Mouse (Mus musculus) central nervous system, embryonic 11.5 days (tissue): ENCODE data around the gene Zfp992. TPM values are rescaled to one million over a fixed set of nuclear protein-coding genes. Genes with fewer than 3 reads are reported as not detected.

Experiments used
- polyA plus RNA-seq: library from polyadenylated mRNA; depleted of rRNA; stranded (reverse); fragments of >200 nt; gene quantifications from 2 replicates; pipeline ENCODE4 v1.2.3, GENCODE M21; 2012; rRNA removed

Zfp992 gene
- 1.2 and 3.5 TPM in 2 replicates for polyA plus RNA-seq

DNA sequence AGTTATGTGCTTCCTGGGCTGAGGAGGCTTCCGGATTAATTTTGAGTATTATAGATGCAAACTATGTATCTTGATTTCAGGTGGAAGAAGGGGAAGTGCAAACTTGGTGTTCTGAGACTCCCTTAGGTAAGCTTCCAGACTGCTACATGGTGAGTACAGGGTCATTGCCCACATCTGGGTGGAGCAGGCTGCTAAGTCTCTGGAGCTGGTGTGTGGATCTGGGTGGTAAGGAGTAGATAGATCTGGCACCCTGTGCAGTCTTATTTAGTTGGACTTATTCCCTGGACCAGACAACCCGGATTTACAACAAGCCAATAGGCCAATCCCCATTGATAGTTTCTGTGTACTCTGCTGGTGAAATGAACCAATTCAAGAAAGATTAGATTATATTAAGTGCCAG lies at the start of gene Zfp992:
TSS of gene Zfp992 (plus strand) at position 74 of the 400 bp plus-strand sequence.

GRCm38 (mm10) chr4:146501727-146502126 lies 52.9 kb downstream of the Zfp992 start, which contains the start of gene Zfp981:
Zfp981 (plus strand) TSS chr4:146502027.

Other genes with a start within 250 kb of the Zfp992 start
- gene Zfp981, start 53.0 kb downstream of the Zfp992 start, polyA plus RNA-seq: 0.05 and 0.14 TPM in 2 replicates
- 4.0 and 7.9 TPM in 2 replicates for gene Zfp993, start 161.9 kb downstream of the Zfp992 start, polyA plus RNA-seq